Mouse (Mus musculus): ENCODE measurements at regions not wholly inside any gene's neighbourhood (a gene's known extent, or its start where the extent isn't known, plus 50 kb on each side); places are given as distances from the start of the nearest gene placed in this dataset.
"Not testable (repeated sequence)": the region's sequence is repeated elsewhere in the genome, so short reads cannot be mapped to it uniquely, and the experiment has no call there.

DNA sequence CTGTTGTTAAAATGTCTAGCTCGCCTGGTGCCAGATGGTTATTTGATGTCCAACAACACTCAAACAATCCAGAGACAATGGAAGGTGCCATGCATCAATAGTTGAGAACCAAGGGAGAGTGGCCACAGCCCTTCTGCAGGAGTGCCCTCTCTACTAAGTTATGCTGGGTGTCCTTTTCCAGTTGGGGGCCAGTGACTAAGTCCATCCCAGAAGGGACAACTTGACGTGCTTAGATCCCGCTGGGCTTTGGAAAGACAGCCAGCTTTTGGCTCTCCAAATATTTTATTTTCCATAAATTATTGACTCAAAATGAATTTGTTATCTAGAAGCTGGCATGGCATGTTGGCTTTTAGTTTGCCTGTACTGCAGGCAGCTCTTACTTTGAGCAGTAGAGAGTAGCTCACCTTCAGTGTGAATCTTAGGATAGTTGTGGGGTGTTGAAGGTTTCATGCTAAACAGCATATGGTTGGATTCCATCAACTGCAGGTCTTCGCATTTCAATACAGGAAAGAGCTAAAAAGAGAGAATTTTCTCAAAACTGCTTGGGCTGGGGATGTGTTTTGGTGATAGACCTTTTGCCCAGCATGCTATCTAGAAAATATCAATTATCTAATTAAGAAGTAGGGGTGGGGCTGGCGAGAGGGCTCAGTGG, 120.8 kb upstream of the Cpsf6 start:
- 86% methylated on average over 5 of the region's 5 CpGs for WGBS
- H3K9me3 ChIP-seq (ENCODE audit: low read depth, low read length), result no peaks in the 10 kb centered on the region
- H3K27me3 ChIP-seq (ENCODE audit: insufficient read depth, low read length), result no peaks in the 10 kb centered on the region
- DNase-seq, result no peak
- H3K4me3 ChIP-seq (ENCODE audit: low read depth, low read length), result no peak overlapping the region
- H3K36me3 ChIP-seq (ENCODE audit: insufficient read depth), result no peaks in the 10 kb centered on the region
- H3K4me1 ChIP-seq (ENCODE audit: insufficient read depth), result no peaks in the 10 kb centered on the region
- ATAC-seq (ENCODE audit: insufficient read depth), result no peak
- TF ChIP-seq CTCF (IDR thresholded peaks at IDR 0.05; ENCODE audit: low read depth), result no peak
- no peak overlapping the region for H3K4me2 ChIP-seq
- no peak overlapping the region for H3K9ac ChIP-seq
- no peak overlapping the region for H3K27ac ChIP-seq (ENCODE audit: low read depth)

GRCm38 (mm10) chr10:117499864-117500453, 120.1 kb upstream of the Cpsf6 start:
- H3K36me3 ChIP-seq (ENCODE audit: insufficient read depth), result no peaks in the 10 kb centered on the region
- no peak for ATAC-seq (ENCODE audit: insufficient read depth)

GRCm38 (mm10) chr10:117499177-117499863, 119.5 kb upstream of the Cpsf6 start:
- Histone ChIP-seq H3K9me3 (ENCODE audit: low read depth, low read length) (no peaks in the 10 kb centered on the region), H3K36me3 (ENCODE audit: insufficient read depth) (no peaks in the 10 kb centered on the region), H3K27ac (ENCODE audit: low read depth) (no peak overlapping the region), H3K4me3 (ENCODE audit: low read depth, low read length) (no peak overlapping the region), H3K4me2 (no peak overlapping the region), H3K9ac (no peak overlapping the region), H3K27me3 (ENCODE audit: insufficient read depth, low read length) (no peaks in the 10 kb centered on the region), H3K4me1 (ENCODE audit: insufficient read depth) (no peaks in the 10 kb centered on the region)
- no peak for TF ChIP-seq CTCF (IDR thresholded peaks at IDR 0.05; ENCODE audit: low read depth)
- WGBS, result 82% methylated on average over 8 of the region's 8 CpGs
- ATAC-seq (ENCODE audit: insufficient read depth) (no peak), DNase-seq (no peak)

More at GRCm38 (mm10) chr10:117499864-117500453, 120.1 kb upstream of the Cpsf6 start:
- no peak overlapping the region for H3K27ac ChIP-seq (ENCODE audit: low read depth)
- no peak overlapping the region for H3K9ac ChIP-seq
- H3K9me3 ChIP-seq (ENCODE audit: low read depth, low read length), result no peaks in the 10 kb centered on the region
- no peaks in the 10 kb centered on the region for H3K4me1 ChIP-seq (ENCODE audit: insufficient read depth)
- DNase-seq, result no peak
- TF ChIP-seq CTCF (IDR thresholded peaks at IDR 0.05; ENCODE audit: low read depth), result no peak
- WGBS, result 80% methylated on average over 6 of the region's 6 CpGs
- H3K27me3 ChIP-seq (ENCODE audit: insufficient read depth, low read length), result no peaks in the 10 kb centered on the region
- no peak overlapping the region for H3K4me2 ChIP-seq
- no peak overlapping the region for H3K4me3 ChIP-seq (ENCODE audit: low read depth, low read length)

DNA sequence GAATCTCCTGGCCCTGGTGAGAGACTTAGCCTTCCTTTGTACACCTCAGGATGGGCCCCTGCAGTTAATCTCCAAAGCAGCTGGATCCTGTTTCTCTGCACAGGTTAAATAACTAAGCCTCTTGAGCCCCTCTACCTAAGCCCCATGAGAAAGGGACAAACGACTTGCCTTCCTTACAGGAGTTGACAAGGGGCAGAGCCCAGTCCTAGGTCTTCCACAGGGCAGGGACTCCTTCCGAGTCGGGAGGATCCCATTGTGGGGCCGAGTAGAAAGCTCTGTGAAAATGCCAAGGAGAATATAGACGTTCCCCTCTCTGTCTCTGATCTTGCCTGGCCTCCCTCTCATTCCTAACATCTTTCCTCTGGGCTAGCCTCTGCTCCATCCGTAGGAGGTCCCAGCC, 118.7 kb upstream of the Cpsf6 start:
- WGBS, result 67% methylated on average over 6 of the region's 6 CpGs
- no peaks in the 10 kb centered on the region for H3K36me3 ChIP-seq (ENCODE audit: insufficient read depth)
- H3K9me3 ChIP-seq (ENCODE audit: low read depth, low read length), result no peaks in the 10 kb centered on the region
- H3K4me2 ChIP-seq, result no peak overlapping the region
- H3K9ac ChIP-seq, result no peak overlapping the region
- no peak for ATAC-seq (ENCODE audit: insufficient read depth)
- no peak for DNase-seq
- no peak for TF ChIP-seq CTCF (IDR thresholded peaks at IDR 0.05; ENCODE audit: low read depth)
- no peak overlapping the region for H3K4me3 ChIP-seq (ENCODE audit: low read depth, low read length)
- no peaks in the 10 kb centered on the region for H3K4me1 ChIP-seq (ENCODE audit: insufficient read depth)
- no peak overlapping the region for H3K27ac ChIP-seq (ENCODE audit: low read depth)
- no peaks in the 10 kb centered on the region for H3K27me3 ChIP-seq (ENCODE audit: insufficient read depth, low read length)

DNA sequence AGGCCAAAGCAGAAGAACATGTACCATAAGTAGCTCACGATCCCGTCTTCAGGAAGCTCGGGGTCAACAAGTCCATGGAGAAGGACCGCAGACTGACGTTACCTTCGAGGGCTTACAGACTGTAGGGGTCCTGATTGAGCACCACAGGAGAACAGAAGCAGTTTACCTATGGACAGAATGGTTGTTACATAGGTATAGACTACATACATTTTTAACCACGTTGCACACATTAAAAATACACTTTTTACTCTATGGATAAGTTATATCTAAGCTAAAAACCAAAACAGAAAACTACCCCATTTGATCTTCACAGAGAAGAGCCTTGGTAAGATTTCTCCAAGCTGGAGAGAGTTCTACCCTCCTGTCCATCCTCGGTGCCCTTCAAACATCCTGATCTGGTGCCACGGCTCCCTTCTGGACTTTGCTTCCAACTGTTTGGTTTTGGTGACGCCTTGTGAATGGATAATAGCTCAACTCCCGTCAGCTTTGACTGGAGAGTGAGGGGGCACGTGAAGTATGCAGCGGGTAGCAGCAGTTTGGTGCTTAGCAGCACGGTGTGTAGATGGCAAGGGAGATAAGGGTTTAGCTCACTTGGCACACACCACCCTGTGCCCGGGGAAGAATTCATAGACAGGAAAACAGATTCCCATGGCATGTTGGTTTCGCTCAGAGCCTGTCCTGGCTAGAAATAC, 117.9 kb upstream of the Cpsf6 start:
- H3K36me3 ChIP-seq (ENCODE audit: insufficient read depth), result no peaks in the 10 kb centered on the region
- DNase-seq, result no peak
- no peak overlapping the region for H3K27ac ChIP-seq (ENCODE audit: low read depth)
- TF ChIP-seq CTCF (IDR thresholded peaks at IDR 0.05; ENCODE audit: low read depth), result no peak
- H3K9ac ChIP-seq, result no peak overlapping the region
- no peaks in the 10 kb centered on the region for H3K4me1 ChIP-seq (ENCODE audit: insufficient read depth)
- 65% methylated on average over 16 of the region's 16 CpGs for WGBS
- no peak overlapping the region for H3K4me2 ChIP-seq
- no peak overlapping the region for H3K4me3 ChIP-seq (ENCODE audit: low read depth, low read length)
- H3K27me3 ChIP-seq (ENCODE audit: insufficient read depth, low read length), result no peaks in the 10 kb centered on the region
- no peaks in the 10 kb centered on the region for H3K9me3 ChIP-seq (ENCODE audit: low read depth, low read length)
- ATAC-seq (ENCODE audit: insufficient read depth), result no peak

DNA sequence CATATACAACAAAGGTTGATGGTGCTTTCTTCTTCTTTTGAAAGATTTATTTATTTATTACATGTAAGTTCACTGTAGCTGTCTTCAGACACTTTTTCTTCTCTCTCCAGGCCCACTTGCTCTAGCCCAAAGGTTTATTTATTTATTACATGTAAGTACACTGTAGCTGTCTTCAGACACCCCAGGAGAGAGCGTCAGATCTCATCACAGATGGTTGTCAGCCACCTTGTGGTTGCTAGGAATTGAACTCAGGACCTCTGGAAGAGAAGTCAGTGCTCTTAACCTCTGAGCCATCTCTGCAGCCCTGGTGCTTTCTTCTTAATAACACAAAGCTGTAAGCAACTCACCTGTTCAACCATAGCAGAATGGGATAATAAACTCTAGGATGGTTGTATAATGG, 117.3 kb upstream of the Cpsf6 start:
- H3K36me3 ChIP-seq (ENCODE audit: insufficient read depth); H3K9ac ChIP-seq; ATAC-seq (ENCODE audit: insufficient read depth); DNase-seq; H3K4me1 ChIP-seq (ENCODE audit: insufficient read depth); H3K4me3 ChIP-seq (ENCODE audit: low read depth, low read length); H3K9me3 ChIP-seq (ENCODE audit: low read depth, low read length); H3K27me3 ChIP-seq (ENCODE audit: insufficient read depth, low read length); H3K4me2 ChIP-seq; H3K27ac ChIP-seq (ENCODE audit: low read depth): not testable (repeated sequence)
- WGBS, result 74% methylated on average over 1 of the region's 1 CpGs

Data from lung, embryonic 14.5 days (tissue).